Mouse (Mus musculus): ENCODE results near the gene Mccc2. TPM values are rescaled to one million over a fixed set of nuclear protein-coding genes. Genes with fewer than 3 reads are reported as not detected.
"Not testable (repeated sequence)": the region's sequence is repeated elsewhere in the genome, so short reads cannot be mapped to it uniquely, and the experiment has no call there.

The Mccc2 gene
- polyA plus RNA-seq (2015; fragmentation: Nextera tagmentation; extraction: Ambion mirVana): 50.2 and 52.4 TPM in 2 replicates

- WGBS: 6% methylated on average over 47 of the region's 47 CpGs
- peak; percentile 100 for ATAC-seq (ENCODE audit: low FRiP score, low read depth)
Measured at GRCm38 (mm10) chr13:100014906-100015895, at the start of gene Mccc2. Gene Mccc2, minus strand, starts transcription at chr13:100015639.

GRCm38 (mm10) chr13:100063936-100064335, 48.5 kb upstream of the Mccc2 start:
- Histone ChIP-seq H3K36me3 (peaks cover 73% of the 10 kb centered on the region), H3K4me1 (no peaks in the 10 kb centered on the region), H3K9ac (no peak overlapping the region), H3K4me2 (replicated peaks) (no peak overlapping the region), H3K27me3 (no peaks in the 10 kb centered on the region), H3K9me3 (no peaks in the 10 kb centered on the region), H3K27ac (no peak overlapping the region), H3K4me3 (no peak overlapping the region)
- ATAC-seq (ENCODE audit: low FRiP score, low read depth): no peak
- 96% methylated on average over 3 of the region's 3 CpGs for WGBS

More at GRCm38 (mm10) chr13:100014906-100015895, at the start of gene Mccc2:
- Histone ChIP-seq H3K27ac (peak within 1 kb of the TSS; percentile 44; the same call in 1 of the 2 replicates), H3K36me3 (peaks cover 5% of the 10 kb centered on the region), H3K4me2 (replicated peaks) (peak within 1 kb of the TSS; percentile 84), H3K9ac (peak within 1 kb of the TSS; percentile 91), H3K4me1 (peaks cover 21% of the 10 kb centered on the region), H3K9me3 (no peaks in the 10 kb centered on the region), H3K27me3 (no peaks in the 10 kb centered on the region), H3K4me3 (peak within 1 kb of the TSS; percentile 81)

- H3K27ac ChIP-seq; H3K27me3 ChIP-seq; H3K4me3 ChIP-seq; ATAC-seq (ENCODE audit: low FRiP score, low read depth); H3K9me3 ChIP-seq; H3K9ac ChIP-seq; H3K4me2 ChIP-seq (replicated peaks); H3K4me1 ChIP-seq: not testable (repeated sequence)
- WGBS: 94% methylated on average over 8 of the region's 8 CpGs
- H3K36me3 ChIP-seq: peaks cover 83% of the 10 kb centered on the region
Measured at GRCm38 (mm10) chr13:100057738-100058137, 42.3 kb upstream of the Mccc2 start.

- H3K9me3 ChIP-seq: no peaks in the 10 kb centered on the region
- H3K27ac ChIP-seq: no peak overlapping the region
- no peak for ATAC-seq (ENCODE audit: low FRiP score, low read depth)
- whole genome bisulfite sequencing: 87% methylated on average over 6 of the region's 6 CpGs
- no peak overlapping the region for H3K4me2 ChIP-seq (replicated peaks)
- peaks cover 73% of the 10 kb centered on the region for H3K36me3 ChIP-seq
- no peaks in the 10 kb centered on the region for H3K4me1 ChIP-seq
- H3K4me3 ChIP-seq: no peak overlapping the region
- H3K9ac ChIP-seq: no peak overlapping the region
- H3K27me3 ChIP-seq: no peaks in the 10 kb centered on the region
Measured at GRCm38 (mm10) chr13:100026013-100026412, 10.6 kb upstream of the Mccc2 start.

GRCm38 (mm10) chr13:100016891-100017290, 1.5 kb upstream of the Mccc2 start:
- ATAC-seq (ENCODE audit: low FRiP score, low read depth): no peak
- Histone ChIP-seq H3K27ac (no peak overlapping the region), H3K27me3 (no peaks in the 10 kb centered on the region), H3K4me1 (peaks cover 21% of the 10 kb centered on the region), H3K36me3 (peaks cover 12% of the 10 kb centered on the region), H3K4me2 (replicated peaks) (no peak overlapping the region), H3K4me3 (no peak overlapping the region), H3K9ac (no peak overlapping the region), H3K9me3 (no peaks in the 10 kb centered on the region)
- WGBS: 87% methylated on average over 9 of the region's 9 CpGs

- H3K27me3 ChIP-seq: no peaks in the 10 kb centered on the region
- H3K9ac ChIP-seq: peak overlapping the region; percentile 91
- peak overlapping the region; percentile 81 for H3K4me3 ChIP-seq
- H3K4me2 ChIP-seq (replicated peaks): peak overlapping the region; percentile 84
- peaks cover 21% of the 10 kb centered on the region for H3K4me1 ChIP-seq
- WGBS: 8% methylated on average over 8 of the region's 8 CpGs
- H3K36me3 ChIP-seq: peaks cover 9% of the 10 kb centered on the region
- no peaks in the 10 kb centered on the region for H3K9me3 ChIP-seq
- no peak for ATAC-seq (ENCODE audit: low FRiP score, low read depth)
- H3K27ac ChIP-seq: peak overlapping the region; percentile 33; the same call in 1 of the 2 replicates
Measured at GRCm38 (mm10) chr13:100015937-100016336, 498 bp upstream of the Mccc2 start.

GRCm38 (mm10) chr13:100005911-100006496, 9.4 kb downstream of the Mccc2 start:
- Histone ChIP-seq H3K9ac (no peak overlapping the region), H3K27me3 (no peaks in the 10 kb centered on the region), H3K4me3 (no peak overlapping the region), H3K27ac (no peak overlapping the region), H3K4me2 (replicated peaks) (no peak overlapping the region), H3K4me1 (peaks cover 8% of the 10 kb centered on the region; the same call in 1 of the 2 replicates), H3K36me3 (no peaks in the 10 kb centered on the region), H3K9me3 (no peaks in the 10 kb centered on the region)
- WGBS: 86% methylated on average over 12 of the region's 12 CpGs
- ATAC-seq (ENCODE audit: low FRiP score, low read depth): no peak

- ATAC-seq (ENCODE audit: low FRiP score, low read depth): peak; percentile 64; the same call in 1 of the 2 replicates
- WGBS: 33% methylated on average over 5 of the region's 5 CpGs
- Histone ChIP-seq H3K27me3 (no peaks in the 10 kb centered on the region), H3K4me2 (replicated peaks) (no peak overlapping the region), H3K27ac (no peak overlapping the region), H3K4me3 (no peak overlapping the region), H3K9me3 (no peaks in the 10 kb centered on the region), H3K4me1 (0 out of 2 replicates have a peak, but pooled peaks cover 4% of the 10 kb centered on the region), H3K36me3 (0 out of 2 replicates have a peak, but pooled peaks cover 3% of the 10 kb centered on the region), H3K9ac (no peak overlapping the region)
Measured at GRCm38 (mm10) chr13:100001790-100002196, 13.6 kb downstream of the Mccc2 start.

- Histone ChIP-seq H3K36me3 (0 out of 2 replicates have a peak, but pooled peaks cover 3% of the 10 kb centered on the region), H3K4me3 (no peak overlapping the region), H3K9me3 (no peaks in the 10 kb centered on the region), H3K27ac (no peak overlapping the region), H3K27me3 (no peaks in the 10 kb centered on the region), H3K4me2 (replicated peaks) (no peak overlapping the region), H3K9ac (no peak overlapping the region), H3K4me1 (0 out of 2 replicates have a peak, but pooled peaks cover 4% of the 10 kb centered on the region)
- no peak for ATAC-seq (ENCODE audit: low FRiP score, low read depth)
- 83% methylated on average over 3 of the region's 3 CpGs for WGBS
Measured at GRCm38 (mm10) chr13:99999078-99999477, 16.4 kb downstream of the Mccc2 start.

GRCm38 (mm10) chr13:99998099-99998498, 17.3 kb downstream of the Mccc2 start:
- WGBS: 86% methylated on average over 3 of the region's 3 CpGs
- no peak overlapping the region for H3K27ac ChIP-seq
- H3K27me3 ChIP-seq: no peaks in the 10 kb centered on the region
- H3K4me2 ChIP-seq (replicated peaks): no peak overlapping the region
- no peak overlapping the region for H3K4me3 ChIP-seq
- no peak for ATAC-seq (ENCODE audit: low FRiP score, low read depth)
- no peak overlapping the region for H3K9ac ChIP-seq
- no peaks in the 10 kb centered on the region for H3K9me3 ChIP-seq
- 0 out of 2 replicates have a peak, but pooled peaks cover 4% of the 10 kb centered on the region for H3K4me1 ChIP-seq
- H3K36me3 ChIP-seq: 0 out of 2 replicates have a peak, but pooled peaks cover 3% of the 10 kb centered on the region

GRCm38 (mm10) chr13:99989592-99989991, 25.8 kb downstream of the Mccc2 start:
- Histone ChIP-seq H3K4me3 (no peak overlapping the region), H3K9me3 (no peaks in the 10 kb centered on the region), H3K27ac (no peak overlapping the region), H3K4me2 (replicated peaks) (no peak overlapping the region), H3K9ac (no peak overlapping the region), H3K27me3 (no peaks in the 10 kb centered on the region), H3K4me1 (no peaks in the 10 kb centered on the region), H3K36me3 (peaks cover 37% of the 10 kb centered on the region)
- 92% methylated on average over 4 of the region's 4 CpGs for WGBS
- no peak for ATAC-seq (ENCODE audit: low FRiP score, low read depth)

- Histone ChIP-seq H3K27me3 (no peaks in the 10 kb centered on the region), H3K9me3 (no peaks in the 10 kb centered on the region), H3K9ac (no peak overlapping the region), H3K4me2 (replicated peaks) (no peak overlapping the region), H3K4me3 (no peak overlapping the region), H3K36me3 (peaks cover 51% of the 10 kb centered on the region), H3K4me1 (no peaks in the 10 kb centered on the region), H3K27ac (no peak overlapping the region)
- no peak for ATAC-seq (ENCODE audit: low FRiP score, low read depth)
- 97% methylated on average over 1 of the region's 1 CpGs for WGBS
Measured at GRCm38 (mm10) chr13:99983320-99983719, 32.1 kb downstream of the Mccc2 start.

All from limb, embryonic 13.5 days (tissue).